Mouse (Mus musculus) cerebellum, adult 2 months (tissue): Measurements from ENCODE around the gene Inpp4a.

Experiments used
- CTCF ChIP-seq: fragments of 200-500 bp; IDR thresholded peaks from 2 replicates; pipeline ENCODE4 v1.5.1; 2011; ENCODE audit warnings: low read depth, mild to moderate bottlenecking, control low read depth, low read length, moderate library complexity, borderline replicate concordance; ENCODE audit not compliant: insufficient read depth
- POLR2A ChIP-seq: fragments of 200-500 bp; IDR thresholded peaks from 2 replicates; pipeline ENCODE4 v1.6.1; 2011; ENCODE audit warnings: low read length, control low read depth, borderline replicate concordance; ENCODE audit not compliant: insufficient read depth

DNA sequence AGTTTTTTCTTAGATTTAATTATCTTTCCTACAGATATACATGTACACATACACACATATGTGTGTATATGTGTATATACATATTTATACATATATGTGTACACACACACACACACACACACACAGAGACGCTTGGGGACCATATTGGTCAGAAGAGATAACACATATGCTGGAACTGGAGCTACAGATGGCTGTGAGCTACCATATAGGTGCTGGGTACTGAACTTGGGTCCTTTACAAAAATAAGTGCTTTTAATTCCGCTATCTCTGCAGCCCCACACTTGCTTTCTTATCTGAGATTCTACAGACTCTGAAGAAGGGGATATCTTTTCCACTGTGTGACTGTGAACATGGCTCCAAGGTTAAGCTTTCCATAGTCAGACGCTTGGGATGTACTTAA, 43.6 kb downstream of the Inpp4a start:
- no peak for TF ChIP-seq CTCF
- TF ChIP-seq POLR2A: no peak
